Comparison of ENCODE assay signal across 8 mouse cellular contexts in the genomic region with DNA sequence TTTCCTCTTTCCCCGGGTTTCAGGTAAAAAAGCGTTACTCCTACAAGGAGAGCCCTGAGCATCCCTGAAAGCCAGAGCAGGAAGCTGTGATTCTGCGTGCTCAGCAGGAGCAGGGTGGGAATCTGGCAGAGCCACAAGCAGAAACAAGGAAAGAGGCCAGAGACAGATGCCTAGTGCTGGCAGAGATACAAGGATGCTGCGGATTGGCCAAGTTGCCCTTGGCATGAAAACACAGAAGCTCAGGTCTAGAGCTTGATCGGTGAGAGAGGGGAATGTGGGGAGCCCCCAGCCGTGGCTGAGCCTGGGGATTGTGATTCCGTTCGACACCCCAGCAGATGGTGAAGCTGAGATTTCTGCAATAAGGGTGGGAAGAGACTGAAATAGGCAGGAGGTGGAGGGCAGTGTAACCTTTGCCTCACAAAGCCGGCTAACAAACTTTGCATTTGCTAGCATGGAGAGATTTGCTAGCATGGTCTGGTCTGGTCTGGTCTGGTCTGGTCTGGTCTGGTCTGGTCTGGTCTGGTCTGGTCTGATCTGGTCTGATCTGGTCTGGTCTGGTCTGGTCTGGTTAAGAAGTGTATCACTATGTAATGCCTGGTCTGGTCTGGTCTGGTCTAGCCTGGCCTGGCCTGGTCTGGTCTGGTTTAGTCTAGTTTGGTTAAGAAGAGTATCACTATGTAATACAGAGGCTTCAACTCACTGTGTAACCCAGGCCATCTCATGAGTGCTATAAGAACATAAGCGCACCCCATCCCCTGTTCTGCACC. TPM values are rescaled to one million over a fixed set of nuclear protein-coding genes. Genes with fewer than 3 reads are reported as not detected.
A peak's percentile ranks its signal among the peaks of the same experiment; 100 is the strongest.
DNase-seq lines count a peak whose midpoint lies in the region; ATAC-seq lines count a peak whose summit lies in the region.

No protein-coding gene starts in this region.

- H3K4me3 ChIP-seq in heart, embryonic 15.5 days, result no peak overlapping the region
- H3K4me3 ChIP-seq in hindbrain, embryonic 14.5 days (replicated peaks; ENCODE audit: low read length), result no peak overlapping the region
- no peak overlapping the region for H3K4me3 ChIP-seq in midbrain, embryonic 16.5 days (ENCODE audit: low read depth, low read length)

- ATAC-seq in heart, embryonic 15.5 days (replicated peaks; ENCODE audit: insufficient number of reproducible peaks, insufficient read depth, low FRiP score, low read depth), result no peak
- ATAC-seq in hindbrain, embryonic 14.5 days (ENCODE audit: low FRiP score), result 0 out of 2 replicates have a peak, but pooled peaks have one; percentile 35
- peak; percentile 60 for ATAC-seq in midbrain, embryonic 16.5 days
- no peak for ATAC-seq in erythroid progenitor cell, adult 5-6 weeks (replicated peaks; ENCODE audit: low FRiP score, poor library complexity, severe bottlenecking)
- no peak for ATAC-seq in megakaryocyte, adult 5-6 weeks (ENCODE audit: poor library complexity, severe bottlenecking)
- ATAC-seq in erythroblast, adult 5-6 weeks (replicated peaks; ENCODE audit: low FRiP score, poor library complexity, severe bottlenecking), result no peak

- no peak for DNase-seq in heart, adult 8-10 months (ENCODE audit: low spot score)
- DNase-seq in cerebellum, adult 18-20 months, result peak; percentile 87 to 88
- peak; percentile 72 for DNase-seq in hindbrain, embryonic 14.5 days (ENCODE audit: low spot score)

- no peak overlapping the region for H3K9ac ChIP-seq in heart, embryonic 15.5 days
- H3K9ac ChIP-seq in hindbrain, embryonic 14.5 days, result no peak overlapping the region
- no peak overlapping the region for H3K9ac ChIP-seq in midbrain, embryonic 16.5 days (ENCODE audit: low read depth, low read length)

- no peaks in the 10 kb centered on the region for H3K36me3 ChIP-seq in heart, embryonic 15.5 days
- H3K36me3 ChIP-seq in hindbrain, embryonic 14.5 days (replicated peaks; ENCODE audit: control insufficient read depth, insufficient read depth), result no peaks in the 10 kb centered on the region
- H3K36me3 ChIP-seq in midbrain, embryonic 16.5 days (ENCODE audit: control insufficient read depth, insufficient read depth, low read length), result no peaks in the 10 kb centered on the region

- H3K4me1 ChIP-seq in heart, embryonic 15.5 days (replicated peaks), result peaks cover 44% of the 10 kb centered on the region
- H3K4me1 ChIP-seq in hindbrain, embryonic 14.5 days (replicated peaks; ENCODE audit: control insufficient read depth, insufficient read depth, low read length), result no peaks in the 10 kb centered on the region; the same call in 1 of the 2 replicates
- H3K4me1 ChIP-seq in midbrain, embryonic 16.5 days (ENCODE audit: control insufficient read depth, insufficient read depth, low read length), result no peaks in the 10 kb centered on the region

- H3K27ac ChIP-seq in heart, embryonic 15.5 days, result 0 out of 2 replicates have a peak overlapping the region, but pooled peaks have one; percentile 18
- H3K27ac ChIP-seq in hindbrain, embryonic 14.5 days, result peak overlapping the region; percentile 3
- peak overlapping the region; percentile 12 for H3K27ac ChIP-seq in midbrain, embryonic 16.5 days (ENCODE audit: low read length)

- H3K4me2 ChIP-seq in heart, embryonic 15.5 days, result no peak overlapping the region
- H3K4me2 ChIP-seq in hindbrain, embryonic 14.5 days (replicated peaks), result no peak overlapping the region
- no peak overlapping the region for H3K4me2 ChIP-seq in midbrain, embryonic 16.5 days (ENCODE audit: low read length)

- no peaks in the 10 kb centered on the region for H3K9me3 ChIP-seq in heart, embryonic 15.5 days (replicated peaks)
- no peaks in the 10 kb centered on the region for H3K9me3 ChIP-seq in hindbrain, embryonic 14.5 days (ENCODE audit: control insufficient read depth, low read length)
- H3K9me3 ChIP-seq in midbrain, embryonic 16.5 days (replicated peaks; ENCODE audit: control insufficient read depth, low read length, poor library complexity, severe bottlenecking), result no peaks in the 10 kb centered on the region

- WGBS in heart, embryonic 15.5 days, result 58% methylated on average over 10 of the region's 10 CpGs
- WGBS in hindbrain, embryonic 14.5 days, result 65% methylated on average over 10 of the region's 10 CpGs
- WGBS in midbrain, embryonic 16.5 days, result 64% methylated on average over 10 of the region's 10 CpGs

- no peaks in the 10 kb centered on the region for H3K27me3 ChIP-seq in heart, embryonic 15.5 days
- H3K27me3 ChIP-seq in hindbrain, embryonic 14.5 days (ENCODE audit: control insufficient read depth, insufficient read depth, low read length), result no peaks in the 10 kb centered on the region
- H3K27me3 ChIP-seq in midbrain, embryonic 16.5 days (ENCODE audit: control insufficient read depth, insufficient read depth, low read depth, low read length), result no peaks in the 10 kb centered on the region

RNA-seq across cellular contexts. Expression of a gene that starts 50.4 kb away (rescaled TPM):
- polyA plus RNA-seq in heart, embryonic 15.5 days (2015; fragmentation: Nextera tagmentation; extraction: Ambion mirVana), result 7.7 and 8.5 TPM in 2 replicates
- 10 to 100 TPM; 10.3 to 15.2 (median 13.1) TPM for total RNA-seq in heart, adult 8-10 months (2022)
- 11.2 and 16.2 TPM in 2 replicates for polyA plus RNA-seq in hindbrain, embryonic 14.5 days (2014; fragmentation: Nextera tagmentation; extraction: Ambion mirVana)
- 9.8 and 12.5 TPM in 2 replicates for polyA plus RNA-seq in midbrain, embryonic 16.5 days (2015; fragmentation: Nextera tagmentation; extraction: Ambion mirVana)
- not detected in 2 replicates for total RNA-seq in erythroid progenitor cell, adult 5-6 weeks (2015; ENCODE audit: low replicate concordance)
- total RNA-seq in erythroid progenitor cell, adult 5-6 weeks (2017; ENCODE audit: low replicate concordance), result not detected in 2 replicates
- total RNA-seq in megakaryocyte, adult 5-6 weeks (2015), result not detected in 2 replicates
- total RNA-seq in megakaryocyte, adult 5-6 weeks (2017), result not detected in 2 replicates
- not detected in 2 replicates for total RNA-seq in erythroblast, adult 5-6 weeks (2015; ENCODE audit: low replicate concordance)
- not detected in 2 replicates for total RNA-seq in erythroblast, adult 5-6 weeks (2017; ENCODE audit: low replicate concordance)

Comparison
In these comparisons a context has a peak if more than half of its experiments do, and no peak if none do; other contexts are left out.
1. ATAC-seq: peak in hindbrain, embryonic 14.5 days (single experiment) and midbrain, embryonic 16.5 days (single experiment); none in heart, embryonic 15.5 days (single experiment), erythroid progenitor cell, adult 5-6 weeks (single experiment), megakaryocyte, adult 5-6 weeks (single experiment) and erythroblast, adult 5-6 weeks (single experiment).
2. RNA of a gene that starts 50.4 kb away (total RNA-seq): 10.3 to 15.2 TPM in heart, adult 8-10 months; not detected in erythroid progenitor cell, adult 5-6 weeks, not detected in megakaryocyte, adult 5-6 weeks and not detected in erythroblast, adult 5-6 weeks; every median in the first group is over 10 times any median in the second.
3. Peak in every context shown above with its lines, with median percentiles within 50 percentile points of each other: H3K27ac ChIP-seq.